Mouse (Mus musculus): ENCODE data around the gene Psg16.

DNA sequence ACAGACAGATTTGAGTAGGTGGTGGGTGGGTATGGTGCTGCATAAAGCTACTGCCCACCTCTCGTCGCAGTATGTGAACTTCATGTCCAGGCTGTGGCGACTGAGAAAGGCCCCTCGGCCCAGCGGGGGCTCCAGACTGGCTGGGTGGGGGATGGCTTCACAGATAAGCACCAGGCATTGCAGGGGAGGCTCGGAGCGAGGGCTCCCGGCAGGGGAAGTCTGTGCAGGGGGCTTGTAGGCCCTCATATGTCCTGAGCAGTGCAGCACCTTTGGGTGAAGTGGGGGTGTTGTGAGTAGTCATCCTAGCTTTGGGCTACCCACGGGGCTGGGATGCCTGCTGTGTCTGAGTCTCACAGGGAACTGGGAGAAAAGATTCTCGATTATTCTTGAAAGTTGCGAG is 23.3 kb upstream of the Psg16 start:
- TF ChIP-seq TAL1 (IDR thresholded peaks at IDR 0.05; ENCODE audit: low read length) (no peak), GATA1 (IDR thresholded peaks at IDR 0.05; ENCODE audit: low read length) (no peak)
